Mouse (Mus musculus) bone marrow macrophage, adult 2 months (primary cell): ENCODE data around the gene Mff.

Experiments
- CTCF ChIP-seq: IDR thresholded peaks from 2 replicates; pipeline ENCODE4 v1.5.1; 2012; ENCODE audit warnings: low read depth, mild to moderate bottlenecking, low read length, moderate library complexity
- POLR2A ChIP-seq: IDR thresholded peaks from 2 replicates; pipeline ENCODE4 v1.6.1; 2012; ENCODE audit warnings: mild to moderate bottlenecking, low read depth, low read length, borderline replicate concordance

DNA sequence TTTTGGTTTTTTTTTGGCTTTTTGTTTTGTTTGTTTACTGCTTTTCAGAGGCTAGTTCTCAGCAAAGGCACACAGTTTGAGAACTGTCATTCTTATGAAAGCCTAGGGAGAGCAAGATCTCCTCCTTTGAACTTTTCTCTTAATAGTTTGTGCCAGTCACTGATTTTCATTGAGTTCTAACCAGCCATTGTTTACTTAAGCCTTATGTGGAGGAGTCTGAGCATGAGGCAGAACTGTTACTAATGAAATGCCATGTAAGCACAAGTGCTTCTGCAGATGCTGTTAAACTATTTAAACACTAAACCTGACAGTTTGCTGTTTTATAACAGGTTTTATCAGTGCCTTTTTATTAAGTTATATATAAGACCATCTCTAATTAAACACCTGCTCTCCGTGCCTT, 13.4 kb downstream of the Mff start:
- TF ChIP-seq POLR2A (no peak), CTCF (no peak)
